Mouse (Mus musculus) C2C12 (cell line): Measurements from ENCODE around the gene Dcaf11.

Experiments
- CEBPB ChIP-seq: IDR thresholded peaks from one replicate; pipeline ENCODE4 v1.6.1; 2011; ENCODE audit warnings: low read depth, mild to moderate bottlenecking, control low read depth, moderate library complexity
- CTCF ChIP-seq: IDR thresholded peaks from one replicate; pipeline ENCODE4 v1.5.1; 2011; ENCODE audit not compliant: control insufficient read depth, insufficient read depth, insufficient read length
- FOSL1 ChIP-seq: IDR thresholded peaks from one replicate; pipeline ENCODE4 v1.8.0; 2011; ENCODE audit warnings: mild to moderate bottlenecking, low read length; ENCODE audit not compliant: poor library complexity, insufficient read depth, severe bottlenecking
- MAX ChIP-seq: IDR thresholded peaks from one replicate; pipeline ENCODE4 v1.6.1; 2011; ENCODE audit warnings: mild to moderate bottlenecking, control low read depth
- MYOD1 ChIP-seq: IDR thresholded peaks from one replicate; pipeline ENCODE4 v1.6.1; 2011; ENCODE audit warnings: low read depth; ENCODE audit not compliant: control insufficient read depth, insufficient read length
- MYOG ChIP-seq: IDR thresholded peaks from one replicate; pipeline ENCODE4 v1.6.1; 2011; ENCODE audit not compliant: control insufficient read depth, insufficient read length; ENCODE audit errors: extremely low read depth
- USF1 ChIP-seq: IDR thresholded peaks from one replicate; pipeline ENCODE4 v1.6.1; 2011; ENCODE audit warnings: low read depth, mild to moderate bottlenecking, control low read depth, moderate library complexity

DNA sequence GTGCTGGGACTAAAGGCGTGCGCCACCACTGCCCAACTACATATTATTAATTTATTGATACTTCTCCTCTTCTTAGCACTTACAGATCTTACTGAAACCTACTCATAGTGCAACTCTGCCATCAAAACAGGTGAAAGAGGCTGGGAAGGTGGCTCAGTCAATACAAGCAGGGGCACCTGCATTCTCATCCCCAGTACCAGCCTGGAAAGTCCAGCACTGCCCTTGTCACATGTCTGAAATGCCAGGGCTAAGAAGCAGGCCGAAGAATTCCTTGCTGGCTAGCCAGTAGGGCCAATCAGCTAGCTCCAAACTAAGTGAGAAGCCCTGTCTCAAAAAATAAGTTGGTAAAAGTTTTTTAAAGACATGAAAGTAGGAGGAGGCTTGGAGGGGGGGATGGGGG lies 2.2 kb upstream of the Dcaf11 start:
- TF ChIP-seq CTCF (no peak), MYOG (no peak), USF1 (no peak), CEBPB (no peak), MAX (no peak), MYOD1 (no peak), FOSL1 (no peak)
